Mouse (Mus musculus): Measurements from ENCODE around the gene Hrk.

The Hrk gene

GRCm38 (mm10) chr5:118165462-118165861 is 1.0 kb downstream of the Hrk start:
- in situ Hi-C loops (cut with MboI), result no loop called here

- in situ Hi-C loops (cut with MboI), result no loop called here
Measured at GRCm38 (mm10) chr5:118167561-118167995, 3.1 kb downstream of the Hrk start.

GRCm38 (mm10) chr5:118169222-118170221 is 5.1 kb downstream of the Hrk start:
- in situ Hi-C loops (cut with MboI), result no loop called here

- in situ Hi-C loops (cut with MboI), result no loop called here
Measured at GRCm38 (mm10) chr5:118170888-118171529, 6.6 kb downstream of the Hrk start.

- in situ Hi-C loops (cut with MboI), result no loop called here
Measured at GRCm38 (mm10) chr5:118171665-118172064, 7.2 kb downstream of the Hrk start.

GRCm38 (mm10) chr5:118172078-118172723 is 7.8 kb downstream of the Hrk start:
- in situ Hi-C loops (cut with MboI), result no loop called here

GRCm38 (mm10) chr5:118174310-118175009 is 10.0 kb downstream of the Hrk start:
- in situ Hi-C loops (cut with MboI), result no loop called here

GRCm38 (mm10) chr5:118175137-118175536 is 10.7 kb downstream of the Hrk start:
- in situ Hi-C loops (cut with MboI), result no loop called here

GRCm38 (mm10) chr5:118177640-118178039 is 13.2 kb downstream of the Hrk start:
- in situ Hi-C loops (cut with MboI), result no loop called here

- in situ Hi-C loops (cut with MboI), result no loop called here
Measured at GRCm38 (mm10) chr5:118186903-118187633, 22.6 kb downstream of the Hrk start.

GRCm38 (mm10) chr5:118188356-118188755 is 23.9 kb downstream of the Hrk start:
- in situ Hi-C loops (cut with MboI), result no loop called here

- in situ Hi-C loops (cut with MboI), result no loop called here
Measured at GRCm38 (mm10) chr5:118190491-118190890, 26.0 kb downstream of the Hrk start.

GRCm38 (mm10) chr5:118192221-118192620 is 27.8 kb downstream of the Hrk start:
- in situ Hi-C loops (cut with MboI), result no loop called here

- in situ Hi-C loops (cut with MboI), result no loop called here
Measured at GRCm38 (mm10) chr5:118197421-118197820, 33.0 kb downstream of the Hrk start.

- in situ Hi-C loops (cut with MboI), result no loop called here
Measured at GRCm38 (mm10) chr5:118199670-118200069, 35.2 kb downstream of the Hrk start.

- in situ Hi-C loops (cut with MboI), result no loop called here
Measured at GRCm38 (mm10) chr5:118204675-118205440, 40.4 kb downstream of the Hrk start.

- in situ Hi-C loops (cut with MboI), result no loop called here
Measured at GRCm38 (mm10) chr5:118205852-118206251, 41.4 kb downstream of the Hrk start.

- in situ Hi-C loops (cut with MboI), result no loop called here
Measured at GRCm38 (mm10) chr5:118214012-118214411, 49.6 kb downstream of the Hrk start.

GRCm38 (mm10) chr5:118214418-118215154 is 50.1 kb downstream of the Hrk start:
- in situ Hi-C loops (cut with MboI), result no loop called here

GRCm38 (mm10) chr5:118217410-118217809 is 53.0 kb downstream of the Hrk start:
- in situ Hi-C loops (cut with MboI), result no loop called here

Data from mature B cell (primary cell).